Mouse (Mus musculus): ENCODE measurements around the gene Pmepa1.

- TF ChIP-seq CTCF (IDR thresholded peaks at IDR 0.05; ENCODE audit: low read depth, low read length), result no peak
- TF ChIP-seq POLR2A (IDR thresholded peaks at IDR 0.05; ENCODE audit: extremely low read depth, insufficient read depth, low read length), result no peak
These were observed 91.1 kb downstream of the Pmepa1 start for GRCm38 (mm10) chr2:173185282-173185681.

Measured in liver, adult 2 months (tissue).